Mouse (Mus musculus): ENCODE data around the gene Atg2a. TPM values are rescaled to one million over a fixed set of nuclear protein-coding genes. Genes with fewer than 3 reads are reported as not detected.
"Not testable (repeated sequence)": the region's sequence is repeated elsewhere in the genome, so short reads cannot be mapped to it uniquely, and the experiment has no call there.

The Atg2a gene
- total and polyA plus RNA-seq, 2 experiments from 2014 or later, result 5.6 to 24.5 TPM

- Histone ChIP-seq H3K4me3 (ENCODE audit: low read depth, low read length) (no peak overlapping the region), H3K4me2 (ENCODE audit: low read depth, low read length) (no peak overlapping the region), H3K9ac (replicated peaks; ENCODE audit: low read depth, low read length) (no peak overlapping the region), H3K36me3 (replicated peaks; ENCODE audit: control insufficient read depth, insufficient read depth, low read length) (peaks cover 7% of the 10 kb centered on the region), H3K27ac (ENCODE audit: low read depth) (no peak overlapping the region), H3K4me1 (ENCODE audit: control insufficient read depth, insufficient read depth) (no peaks in the 10 kb centered on the region), H3K27me3 (ENCODE audit: control insufficient read depth, insufficient read depth, low read length) (no peaks in the 10 kb centered on the region), H3K9me3 (replicated peaks; ENCODE audit: control insufficient read depth, low read length) (no peaks in the 10 kb centered on the region)
- ATAC-seq (ENCODE audit: insufficient read depth, low read depth) (no peak), DNase-seq (ENCODE audit: low spot score) (no peak)
- TF ChIP-seq CTCF (IDR thresholded peaks at IDR 0.05; ENCODE audit: low read depth) (no peak), EP300 (IDR thresholded peaks at IDR 0.05; ENCODE audit: low read depth) (no peak)
- 82% methylated on average over 9 of the region's 9 CpGs for WGBS
Observed at GRCm38 (mm10) chr19:6307733-6308531, 66.5 kb downstream of the Atg2a start.

- 85% methylated on average over 5 of the region's 5 CpGs for WGBS
- H3K9ac ChIP-seq (replicated peaks; ENCODE audit: low read depth, low read length), result no peak overlapping the region
- H3K9me3 ChIP-seq (replicated peaks; ENCODE audit: control insufficient read depth, low read length), result no peaks in the 10 kb centered on the region
- no peaks in the 10 kb centered on the region for H3K27me3 ChIP-seq (ENCODE audit: control insufficient read depth, insufficient read depth, low read length)
- no peak for TF ChIP-seq EP300 (IDR thresholded peaks at IDR 0.05; ENCODE audit: low read depth)
- no peak for TF ChIP-seq CTCF (IDR thresholded peaks at IDR 0.05; ENCODE audit: low read depth)
- no peaks in the 10 kb centered on the region for H3K4me1 ChIP-seq (ENCODE audit: control insufficient read depth, insufficient read depth)
- no peak overlapping the region for H3K4me2 ChIP-seq (ENCODE audit: low read depth, low read length)
- peaks cover 26% of the 10 kb centered on the region for H3K36me3 ChIP-seq (replicated peaks; ENCODE audit: control insufficient read depth, insufficient read depth, low read length)
- H3K4me3 ChIP-seq (ENCODE audit: low read depth, low read length), result no peak overlapping the region
- ATAC-seq (ENCODE audit: insufficient read depth, low read depth), result no peak
- H3K27ac ChIP-seq (ENCODE audit: low read depth), result no peak overlapping the region
- no peak for DNase-seq (ENCODE audit: low spot score)
Observed at GRCm38 (mm10) chr19:6310181-6310580, 68.7 kb downstream of the Atg2a start.

GRCm38 (mm10) chr19:6311783-6312182 lies 70.3 kb downstream of the Atg2a start:
- not testable (repeated sequence) for H3K9me3 ChIP-seq (replicated peaks; ENCODE audit: control insufficient read depth, low read length); H3K4me2 ChIP-seq (ENCODE audit: low read depth, low read length); DNase-seq (ENCODE audit: low spot score); H3K9ac ChIP-seq (replicated peaks; ENCODE audit: low read depth, low read length); H3K27me3 ChIP-seq (ENCODE audit: control insufficient read depth, insufficient read depth, low read length); H3K27ac ChIP-seq (ENCODE audit: low read depth); H3K4me1 ChIP-seq (ENCODE audit: control insufficient read depth, insufficient read depth); ATAC-seq (ENCODE audit: insufficient read depth, low read depth); H3K4me3 ChIP-seq (ENCODE audit: low read depth, low read length)
- 95% methylated on average over 3 of the region's 3 CpGs for WGBS
- peaks cover 42% of the 10 kb centered on the region for H3K36me3 ChIP-seq (replicated peaks; ENCODE audit: control insufficient read depth, insufficient read depth, low read length)

MicroRNAs within 50 kb of the gene (microRNA counts, 519-probe panel; counts per million panel counts)
- not detected for microRNA mmu-miR-192

Small RNAs within 50 kb of the gene (microRNA-seq; reads per million reads assigned to microRNA genes)
- gene Mir192 (99.4 reads per million, percentile 56 among the genes with 10 or more reads in this experiment), gene Mir194-2 (88.4 reads per million, percentile 53 among the genes with 10 or more reads in this experiment)

Other genes starting within 250 kb of the Atg2a start
- 18.9 and 19.3 TPM in 2 replicates for gene Capn1, start 225.8 kb upstream of the Atg2a start, total RNA-seq (2014; rRNA removed; ENCODE audit: low replicate concordance)
- gene Capn1, start 225.8 kb upstream of the Atg2a start, polyA plus RNA-seq (2015; fragmentation: Nextera tagmentation; extraction: Ambion mirVana), result 4.9 and 5.3 TPM in 2 replicates
- 12.0 and 16.0 TPM in 2 replicates for gene Syvn1, start 195.1 kb upstream of the Atg2a start, total RNA-seq (2014; rRNA removed; ENCODE audit: low replicate concordance)
- 9.2 and 10.2 TPM in 2 replicates for gene Syvn1, start 195.1 kb upstream of the Atg2a start, polyA plus RNA-seq (2015; fragmentation: Nextera tagmentation; extraction: Ambion mirVana)
- gene Mrpl49, start 183.9 kb upstream of the Atg2a start, total RNA-seq (2014; rRNA removed; ENCODE audit: low replicate concordance), result 18.7 and 37.1 TPM in 2 replicates
- gene Mrpl49, start 183.9 kb upstream of the Atg2a start, polyA plus RNA-seq (2015; fragmentation: Nextera tagmentation; extraction: Ambion mirVana), result 49.7 and 53.5 TPM in 2 replicates
- gene Fau, start 183.8 kb upstream of the Atg2a start, total RNA-seq (2014; rRNA removed; ENCODE audit: low replicate concordance), result 562 and 833 TPM in 2 replicates
- 484 and 508 TPM in 2 replicates for gene Fau, start 183.8 kb upstream of the Atg2a start, polyA plus RNA-seq (2015; fragmentation: Nextera tagmentation; extraction: Ambion mirVana)
- gene Znhit2, start 180.5 kb upstream of the Atg2a start, total RNA-seq (2014; rRNA removed; ENCODE audit: low replicate concordance), result 46.7 and 58.4 TPM in 2 replicates
- gene Znhit2, start 180.5 kb upstream of the Atg2a start, polyA plus RNA-seq (2015; fragmentation: Nextera tagmentation; extraction: Ambion mirVana), result 21.4 and 22.7 TPM in 2 replicates
- 13.1 and 14.4 TPM in 2 replicates for gene Tm7sf2, start 173.3 kb upstream of the Atg2a start, total RNA-seq (2014; rRNA removed; ENCODE audit: low replicate concordance)
- gene Tm7sf2, start 173.3 kb upstream of the Atg2a start, polyA plus RNA-seq (2015; fragmentation: Nextera tagmentation; extraction: Ambion mirVana), result 3.2 and 3.3 TPM in 2 replicates
- 55.2 and 59.7 TPM in 2 replicates for gene Vps51, start 164.4 kb upstream of the Atg2a start, total RNA-seq (2014; rRNA removed; ENCODE audit: low replicate concordance)
- 32.5 and 35.8 TPM in 2 replicates for gene Vps51, start 164.4 kb upstream of the Atg2a start, polyA plus RNA-seq (2015; fragmentation: Nextera tagmentation; extraction: Ambion mirVana)
- gene Tmem262, start 161.6 kb upstream of the Atg2a start, total RNA-seq (2014; rRNA removed; ENCODE audit: low replicate concordance), result not detected in 2 replicates
- not detected in 2 replicates for gene Tmem262, start 161.6 kb upstream of the Atg2a start, polyA plus RNA-seq (2015; fragmentation: Nextera tagmentation; extraction: Ambion mirVana)
- gene Gm28374, start 159.4 kb upstream of the Atg2a start, total RNA-seq (2014; rRNA removed; ENCODE audit: low replicate concordance), result not detected in 2 replicates
- 0.72 and 0.99 TPM in 2 replicates for gene Gm28374, start 159.4 kb upstream of the Atg2a start, polyA plus RNA-seq (2015; fragmentation: Nextera tagmentation; extraction: Ambion mirVana)
- gene Zfpl1, start 156.7 kb upstream of the Atg2a start, total RNA-seq (2014; rRNA removed; ENCODE audit: low replicate concordance), result 50.8 and 55.5 TPM in 2 replicates
- 36.1 and 37.5 TPM in 2 replicates for gene Zfpl1, start 156.7 kb upstream of the Atg2a start, polyA plus RNA-seq (2015; fragmentation: Nextera tagmentation; extraction: Ambion mirVana)
- gene Cdca5, start 156.7 kb upstream of the Atg2a start, total RNA-seq (2014; rRNA removed; ENCODE audit: low replicate concordance), result 2.2 and 6.8 TPM in 2 replicates
- gene Cdca5, start 156.7 kb upstream of the Atg2a start, polyA plus RNA-seq (2015; fragmentation: Nextera tagmentation; extraction: Ambion mirVana), result 5.7 and 6.4 TPM in 2 replicates
- not detected in 2 replicates for gene AC131692.1, start 147.2 kb upstream of the Atg2a start, total RNA-seq (2014; rRNA removed; ENCODE audit: low replicate concordance)
- not detected in 2 replicates for gene AC131692.1, start 147.2 kb upstream of the Atg2a start, polyA plus RNA-seq (2015; fragmentation: Nextera tagmentation; extraction: Ambion mirVana)
- not detected in 2 replicates for gene Naaladl1, start 135.9 kb upstream of the Atg2a start, total RNA-seq (2014; rRNA removed; ENCODE audit: low replicate concordance)
- 0.07 TPM in 1 of 2 replicates, not detected in the other for gene Naaladl1, start 135.9 kb upstream of the Atg2a start, polyA plus RNA-seq (2015; fragmentation: Nextera tagmentation; extraction: Ambion mirVana)
- gene Sac3d1, start 123.0 kb upstream of the Atg2a start, total RNA-seq (2014; rRNA removed; ENCODE audit: low replicate concordance), result 46.5 and 48.8 TPM in 2 replicates
- 25.1 and 25.8 TPM in 2 replicates for gene Sac3d1, start 123.0 kb upstream of the Atg2a start, polyA plus RNA-seq (2015; fragmentation: Nextera tagmentation; extraction: Ambion mirVana)
- 30.5 and 55.7 TPM in 2 replicates for gene Snx15, start 113.4 kb upstream of the Atg2a start, total RNA-seq (2014; rRNA removed; ENCODE audit: low replicate concordance)
- gene Snx15, start 113.4 kb upstream of the Atg2a start, polyA plus RNA-seq (2015; fragmentation: Nextera tagmentation; extraction: Ambion mirVana), result 17.5 and 18.5 TPM in 2 replicates
- gene Batf2, start 100.7 kb upstream of the Atg2a start, total RNA-seq (2014; rRNA removed; ENCODE audit: low replicate concordance), result 0.46 TPM in 1 of 2 replicates, not detected in the other
- gene Batf2, start 100.7 kb upstream of the Atg2a start, polyA plus RNA-seq (2015; fragmentation: Nextera tagmentation; extraction: Ambion mirVana), result 0.16 and 0.18 TPM in 2 replicates
- 59.2 and 75.1 TPM in 2 replicates for gene Arl2, start 100.1 kb upstream of the Atg2a start, total RNA-seq (2014; rRNA removed; ENCODE audit: low replicate concordance)
- gene Arl2, start 100.1 kb upstream of the Atg2a start, polyA plus RNA-seq (2015; fragmentation: Nextera tagmentation; extraction: Ambion mirVana), result 96.6 and 105 TPM in 2 replicates
- gene Majin, start 57.3 kb upstream of the Atg2a start, total RNA-seq (2014; rRNA removed; ENCODE audit: low replicate concordance), result not detected in 2 replicates
- not detected in 2 replicates for gene Majin, start 57.3 kb upstream of the Atg2a start, polyA plus RNA-seq (2015; fragmentation: Nextera tagmentation; extraction: Ambion mirVana)
- not detected in 2 replicates for gene Gpha2, start 15.3 kb upstream of the Atg2a start, total RNA-seq (2014; rRNA removed; ENCODE audit: low replicate concordance)
- gene Gpha2, start 15.3 kb upstream of the Atg2a start, polyA plus RNA-seq (2015; fragmentation: Nextera tagmentation; extraction: Ambion mirVana), result not detected in 2 replicates
- 20.6 and 40.3 TPM in 2 replicates for gene Ppp2r5b, start 5.8 kb upstream of the Atg2a start, total RNA-seq (2014; rRNA removed; ENCODE audit: low replicate concordance)
- gene Ppp2r5b, start 5.8 kb upstream of the Atg2a start, polyA plus RNA-seq (2015; fragmentation: Nextera tagmentation; extraction: Ambion mirVana), result 18.3 and 18.6 TPM in 2 replicates
- 127 and 200 TPM in 2 replicates for gene Ehd1, start 35.1 kb downstream of the Atg2a start, total RNA-seq (2014; rRNA removed; ENCODE audit: low replicate concordance)
- gene Ehd1, start 35.1 kb downstream of the Atg2a start, polyA plus RNA-seq (2015; fragmentation: Nextera tagmentation; extraction: Ambion mirVana), result 56.4 and 60.3 TPM in 2 replicates
- gene Cdc42bpg, start 64.8 kb downstream of the Atg2a start, total RNA-seq (2014; rRNA removed; ENCODE audit: low replicate concordance), result 4.8 and 9.5 TPM in 2 replicates
- gene Cdc42bpg, start 64.8 kb downstream of the Atg2a start, polyA plus RNA-seq (2015; fragmentation: Nextera tagmentation; extraction: Ambion mirVana), result 0.49 and 0.51 TPM in 2 replicates
- gene Men1, start 93.3 kb downstream of the Atg2a start, total RNA-seq (2014; rRNA removed; ENCODE audit: low replicate concordance), result 20.6 and 46.5 TPM in 2 replicates
- gene Men1, start 93.3 kb downstream of the Atg2a start, polyA plus RNA-seq (2015; fragmentation: Nextera tagmentation; extraction: Ambion mirVana), result 20.1 and 20.3 TPM in 2 replicates
- 48.4 and 59.1 TPM in 2 replicates for gene Map4k2, start 99.5 kb downstream of the Atg2a start, total RNA-seq (2014; rRNA removed; ENCODE audit: low replicate concordance)
- gene Map4k2, start 99.5 kb downstream of the Atg2a start, polyA plus RNA-seq (2015; fragmentation: Nextera tagmentation; extraction: Ambion mirVana), result 9.6 and 10.1 TPM in 2 replicates
- gene Sf1, start 122.0 kb downstream of the Atg2a start, total RNA-seq (2014; rRNA removed; ENCODE audit: low replicate concordance), result 41.8 and 94.6 TPM in 2 replicates
- 31.8 and 38.3 TPM in 2 replicates for gene Sf1, start 122.0 kb downstream of the Atg2a start, polyA plus RNA-seq (2015; fragmentation: Nextera tagmentation; extraction: Ambion mirVana)
- 451 and 487 TPM in 2 replicates for gene Pygm, start 142.7 kb downstream of the Atg2a start, total RNA-seq (2014; rRNA removed; ENCODE audit: low replicate concordance)
- gene Pygm, start 142.7 kb downstream of the Atg2a start, polyA plus RNA-seq (2015; fragmentation: Nextera tagmentation; extraction: Ambion mirVana), result 390 and 400 TPM in 2 replicates
- gene Rasgrp2, start 157.7 kb downstream of the Atg2a start, total RNA-seq (2014; rRNA removed; ENCODE audit: low replicate concordance), result 25.3 and 55.6 TPM in 2 replicates
- gene Rasgrp2, start 157.7 kb downstream of the Atg2a start, polyA plus RNA-seq (2015; fragmentation: Nextera tagmentation; extraction: Ambion mirVana), result 46.6 and 55.5 TPM in 2 replicates
- not detected in 2 replicates for gene Nrxn2, start 177.1 kb downstream of the Atg2a start, total RNA-seq (2014; rRNA removed; ENCODE audit: low replicate concordance)
- gene Nrxn2, start 177.1 kb downstream of the Atg2a start, polyA plus RNA-seq (2015; fragmentation: Nextera tagmentation; extraction: Ambion mirVana), result 0.67 and 0.68 TPM in 2 replicates

All from heart, postnatal 0 days (tissue).